Mouse (Mus musculus) macrophage (primary cell): ENCODE results near the gene Ica1. TPM values are rescaled to one million over a fixed set of nuclear protein-coding genes. Genes with fewer than 3 reads are reported as not detected.
A peak's percentile ranks its signal among the peaks of the same experiment; 100 is the strongest.

Experiments used
- H3K27ac ChIP-seq: fragments of 350-480 bp; formaldehyde crosslinking; 2 replicates; pipeline ENCODE4 v1.9.0; 2021
- H3K36me3 ChIP-seq: fragments of 350-480 bp; formaldehyde crosslinking; 2 replicates; pipeline ENCODE4 v1.9.0; 2021; ENCODE audit errors: inconsistent target
- H3K4me3 ChIP-seq: fragments of 350-480 bp; formaldehyde crosslinking; 2 replicates; pipeline ENCODE4 v1.9.0; 2021; ENCODE audit errors: inconsistent target
- H3K79me2 ChIP-seq: fragments of 350-480 bp; formaldehyde crosslinking; 2 replicates; pipeline ENCODE4 v1.9.0; 2021; ENCODE audit errors: inconsistent target
- WGBS: methylation state at CpG from one replicate; pipeline ENCODE4 v1.1.7; 2026; ENCODE audit warnings: inconsistent platforms; ENCODE audit not compliant: missing documents; 5-methylcytosine and 5-hydroxymethylcytosine counted together
- polyA plus RNA-seq: library from polyadenylated mRNA; stranded (reverse); fragments of 250-400 nt; gene quantifications from 3 replicates; pipeline ENCODE4 v1.2.4, GENCODE M21; 2018; ENCODE audit warnings: inconsistent platforms

Gene Ica1
- polyA plus RNA-seq, 1 experiment from 2014 or later, result 3.0 TPM

DNA sequence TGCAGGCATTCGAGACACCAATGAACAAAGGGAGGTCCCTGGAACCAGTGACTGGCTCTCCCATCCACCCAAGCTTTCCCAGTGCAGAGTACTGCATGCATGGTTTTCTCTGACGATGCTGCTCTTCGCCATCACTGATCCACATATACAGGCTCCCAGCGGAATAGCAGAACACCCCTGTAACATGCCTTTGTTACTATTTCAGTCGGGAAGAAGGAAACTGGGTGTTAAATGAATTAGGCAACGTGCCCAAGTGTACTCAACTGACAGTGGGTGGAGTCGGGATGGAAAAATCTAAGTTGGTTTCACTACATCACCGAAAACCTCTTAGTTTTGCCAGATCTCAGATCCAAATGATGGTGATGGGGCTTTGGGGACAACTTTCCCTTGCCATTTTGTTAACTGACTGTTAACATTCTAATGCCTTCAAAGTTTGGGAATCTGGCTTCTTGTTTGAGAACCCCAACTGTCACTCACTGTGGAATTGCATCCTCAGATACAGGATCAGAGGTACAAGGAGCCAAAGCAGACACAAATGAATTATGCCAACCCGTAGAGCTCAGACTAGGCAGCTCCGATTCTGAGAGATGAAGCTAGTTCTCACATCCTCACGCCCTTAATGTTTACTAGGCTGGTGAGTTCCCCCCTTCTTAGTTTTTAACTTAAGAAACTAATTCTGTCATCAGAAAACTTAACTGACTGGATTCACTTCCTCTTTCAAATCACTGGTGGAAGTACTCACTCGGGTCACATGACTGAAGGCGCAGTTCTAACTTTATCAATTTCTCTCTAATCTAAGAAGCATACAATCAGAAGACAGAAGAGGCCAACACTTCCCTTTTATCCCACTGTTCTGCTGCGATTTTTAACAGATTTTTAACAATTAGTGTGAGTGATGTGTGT lies 91.4 kb downstream of the Ica1 start:
- 24% methylated on average over 14 of the region's 14 CpGs for WGBS
- peak overlapping the region; percentile 7; the same call in 1 of the 2 replicates for H3K4me3 ChIP-seq
- H3K27ac ChIP-seq, result peak overlapping the region; percentile 81
- H3K36me3 ChIP-seq, result no peaks in the 10 kb centered on the region
- no peaks in the 10 kb centered on the region for H3K79me2 ChIP-seq

- H3K36me3 ChIP-seq, result no peaks in the 10 kb centered on the region
- 95% methylated on average over 10 of the region's 10 CpGs for WGBS
Measured at GRCm38 (mm10) chr6:8683379-8683778, 94.9 kb downstream of the Ica1 start.

GRCm38 (mm10) chr6:8680931-8681330 lies 97.4 kb downstream of the Ica1 start:
- 94% methylated on average over 8 of the region's 8 CpGs for WGBS
- H3K4me3 ChIP-seq, result no peak overlapping the region
- H3K27ac ChIP-seq, result no peak overlapping the region
- H3K79me2 ChIP-seq, result no peaks in the 10 kb centered on the region
- no peaks in the 10 kb centered on the region for H3K36me3 ChIP-seq

More at GRCm38 (mm10) chr6:8683379-8683778, 94.9 kb downstream of the Ica1 start:
- H3K27ac ChIP-seq, result no peak overlapping the region
- no peak overlapping the region for H3K4me3 ChIP-seq
- H3K79me2 ChIP-seq, result no peaks in the 10 kb centered on the region

GRCm38 (mm10) chr6:8673013-8673412 lies 105.3 kb downstream of the Ica1 start:
- WGBS, result 100% methylated on average over 4 of the region's 4 CpGs
- no peaks in the 10 kb centered on the region for H3K79me2 ChIP-seq
- H3K4me3 ChIP-seq, result no peak overlapping the region
- H3K27ac ChIP-seq, result no peak overlapping the region
- no peaks in the 10 kb centered on the region for H3K36me3 ChIP-seq

DNA sequence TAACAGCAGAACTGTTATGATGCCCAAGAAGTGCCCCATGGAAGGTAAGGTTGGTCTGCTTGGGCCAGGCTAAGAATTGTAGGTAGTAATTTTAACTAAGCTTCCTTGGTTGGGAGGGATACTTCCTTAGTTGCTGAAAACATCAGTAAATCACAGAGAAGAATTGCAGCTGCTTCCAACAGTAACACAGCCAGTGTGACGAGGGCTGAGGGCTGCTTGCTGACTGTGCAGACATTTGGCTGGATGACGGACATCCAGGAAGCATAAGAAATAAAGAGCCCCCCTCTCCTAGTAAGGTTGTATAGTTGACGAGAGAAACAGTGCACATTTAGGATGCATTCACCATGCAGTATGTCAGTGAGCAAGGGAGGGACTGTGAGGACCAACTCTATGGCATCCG lies 108.9 kb downstream of the Ica1 start:
- H3K4me3 ChIP-seq, result no peak overlapping the region
- no peaks in the 10 kb centered on the region for H3K36me3 ChIP-seq
- no peaks in the 10 kb centered on the region for H3K79me2 ChIP-seq
- 98% methylated on average over 4 of the region's 4 CpGs for WGBS
- H3K27ac ChIP-seq, result no peak overlapping the region

DNA sequence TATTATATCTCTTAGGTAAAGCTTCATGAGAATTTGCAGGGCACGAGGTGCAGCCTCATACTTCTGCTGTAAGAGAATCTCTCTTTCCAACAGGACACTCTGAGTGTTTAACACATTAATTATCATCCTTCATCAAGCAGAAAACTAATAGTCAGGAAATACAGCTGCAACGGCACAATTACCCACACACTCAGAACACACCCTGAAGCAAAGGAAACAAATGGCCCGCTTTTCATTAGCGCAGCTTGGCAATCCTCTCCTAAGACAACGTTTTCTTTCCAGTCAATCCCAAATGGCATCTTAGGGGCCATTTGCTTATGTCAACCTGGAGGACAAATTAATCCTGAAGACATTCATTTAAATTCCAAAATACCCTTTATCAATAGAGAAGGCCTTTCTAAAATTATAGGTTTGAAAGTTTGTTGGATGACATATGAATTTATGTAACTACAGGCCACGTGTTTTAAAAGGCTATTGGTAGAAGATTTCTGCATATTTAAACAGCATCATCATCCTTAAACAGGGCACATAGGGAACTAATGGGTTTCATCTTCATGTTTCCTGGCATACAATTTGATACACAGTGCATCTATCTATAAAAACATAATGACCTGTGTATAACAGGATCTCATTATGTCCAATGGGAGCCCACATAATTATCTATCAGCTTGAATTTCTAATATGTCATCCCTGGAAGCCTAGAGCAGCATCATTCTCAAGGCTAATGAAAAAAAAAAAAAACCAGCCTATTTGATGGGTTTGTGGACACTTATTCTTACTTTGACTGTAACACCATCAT lies 110.1 kb downstream of the Ica1 start:
- no peaks in the 10 kb centered on the region for H3K36me3 ChIP-seq
- H3K4me3 ChIP-seq, result no peak overlapping the region
- no peak overlapping the region for H3K27ac ChIP-seq
- H3K79me2 ChIP-seq, result no peaks in the 10 kb centered on the region
- WGBS, result 96% methylated on average over 6 of the region's 6 CpGs

GRCm38 (mm10) chr6:8665786-8666185 lies 112.5 kb downstream of the Ica1 start:
- no peaks in the 10 kb centered on the region for H3K36me3 ChIP-seq
- H3K79me2 ChIP-seq, result no peaks in the 10 kb centered on the region
- 97% methylated on average over 5 of the region's 5 CpGs for WGBS
- H3K27ac ChIP-seq, result no peak overlapping the region
- H3K4me3 ChIP-seq, result no peak overlapping the region

GRCm38 (mm10) chr6:8664956-8665355 lies 113.3 kb downstream of the Ica1 start:
- H3K4me3 ChIP-seq, result no peak overlapping the region
- WGBS, result 90% methylated on average over 5 of the region's 5 CpGs
- no peaks in the 10 kb centered on the region for H3K36me3 ChIP-seq
- no peak overlapping the region for H3K27ac ChIP-seq
- H3K79me2 ChIP-seq, result no peaks in the 10 kb centered on the region

- H3K4me3 ChIP-seq, result no peak overlapping the region
- H3K27ac ChIP-seq, result no peak overlapping the region
- WGBS, result 78% methylated on average over 3 of the region's 3 CpGs
- H3K79me2 ChIP-seq, result no peaks in the 10 kb centered on the region
- no peaks in the 10 kb centered on the region for H3K36me3 ChIP-seq
Measured at GRCm38 (mm10) chr6:8663092-8663740, 115.1 kb downstream of the Ica1 start.

GRCm38 (mm10) chr6:8661404-8661803 lies 116.9 kb downstream of the Ica1 start:
- WGBS, result 89% methylated on average over 4 of the region's 4 CpGs
- no peak overlapping the region for H3K27ac ChIP-seq
- H3K79me2 ChIP-seq, result no peaks in the 10 kb centered on the region
- no peaks in the 10 kb centered on the region for H3K36me3 ChIP-seq
- no peak overlapping the region for H3K4me3 ChIP-seq

- no peak overlapping the region for H3K27ac ChIP-seq
- no peak overlapping the region for H3K4me3 ChIP-seq
- no peaks in the 10 kb centered on the region for H3K79me2 ChIP-seq
- no peaks in the 10 kb centered on the region for H3K36me3 ChIP-seq
- 100% methylated on average over 2 of the region's 2 CpGs for WGBS
Measured at GRCm38 (mm10) chr6:8660076-8660475, 118.2 kb downstream of the Ica1 start.

GRCm38 (mm10) chr6:8659194-8659959 lies 118.9 kb downstream of the Ica1 start:
- no peaks in the 10 kb centered on the region for H3K36me3 ChIP-seq
- 97% methylated on average over 12 of the region's 13 CpGs for WGBS
- no peak overlapping the region for H3K4me3 ChIP-seq
- no peaks in the 10 kb centered on the region for H3K79me2 ChIP-seq
- no peak overlapping the region for H3K27ac ChIP-seq

DNA sequence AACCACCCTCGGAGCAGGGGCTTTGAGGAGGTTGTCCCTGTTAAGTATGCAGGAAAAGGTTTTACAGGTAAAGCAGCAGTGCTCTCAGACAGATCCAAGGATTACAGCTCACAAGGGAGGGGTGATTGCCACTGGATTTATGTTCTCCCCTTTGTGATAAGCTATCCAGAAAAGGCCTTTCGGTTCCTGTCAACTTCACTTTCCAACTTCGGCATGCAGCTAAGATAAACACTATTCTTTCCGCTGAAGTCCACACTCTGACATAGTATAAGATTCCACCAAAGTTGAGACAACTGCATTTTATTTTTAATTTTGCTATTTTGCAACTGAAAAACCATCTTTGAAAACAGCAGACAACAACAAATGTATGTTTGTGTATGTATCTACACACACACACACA lies 119.9 kb downstream of the Ica1 start:
- H3K79me2 ChIP-seq, result no peaks in the 10 kb centered on the region
- H3K36me3 ChIP-seq, result no peaks in the 10 kb centered on the region
- no peak overlapping the region for H3K4me3 ChIP-seq
- H3K27ac ChIP-seq, result no peak overlapping the region
- WGBS, result 95% methylated on average over 4 of the region's 4 CpGs

DNA sequence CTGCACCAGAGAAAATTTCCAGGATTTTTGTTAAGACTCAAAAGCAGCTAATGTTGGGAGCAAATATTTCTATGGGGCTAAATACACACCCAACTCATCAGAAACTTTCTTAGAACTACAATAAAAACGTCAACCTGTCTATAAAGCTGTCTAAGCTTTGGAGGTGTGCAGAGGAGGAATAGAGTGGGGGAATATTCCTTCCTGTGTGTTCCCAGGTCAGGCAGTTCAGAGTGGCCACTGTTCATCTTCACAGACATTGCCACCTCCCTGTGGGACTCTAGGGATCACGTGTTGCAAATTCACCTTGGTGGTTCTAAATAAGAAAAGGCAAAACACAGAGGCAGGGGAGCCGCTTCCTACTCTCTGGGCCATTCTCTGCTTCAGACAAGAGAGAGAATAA lies 120.8 kb downstream of the Ica1 start:
- 93% methylated on average over 3 of the region's 3 CpGs for WGBS
- H3K27ac ChIP-seq, result no peak overlapping the region
- no peak overlapping the region for H3K4me3 ChIP-seq
- no peaks in the 10 kb centered on the region for H3K36me3 ChIP-seq
- no peaks in the 10 kb centered on the region for H3K79me2 ChIP-seq
